12 mouse cellular contexts compared by ENCODE assay signal in genomic region chr17:80121833-80122232, GRCm38 (mm10).
"Had no signal": no experiment of that assay in that cellular context is flagged by ENCODE, and none has a peak within 500 bp of the region (broad histone marks: within the 10 kb centered on the region; RNA-seq: fewer than 3 reads in every experiment).

No protein-coding gene starts in this region.

- H3K36me3 ChIP-seq: midbrain, embryonic 10.5 days; midbrain, embryonic 12.5 days; midbrain, embryonic 15.5 days; neural tube, embryonic 12.5 days had no signal

- DNase-seq: lung, adult 18-20 months; lung, embryonic 14.5 days; lung, postnatal 10 days; lung, postnatal 4 days; right cerebral cortex, postnatal 14 days; thymus, adult 18-20 months; thymus, postnatal 14 days; thymus, postnatal 36 days had no signal

- ATAC-seq: midbrain, embryonic 15.5 days had no signal

- H3K4me3 ChIP-seq: midbrain, embryonic 10.5 days; midbrain, embryonic 12.5 days; midbrain, embryonic 15.5 days; neural tube, embryonic 12.5 days had no signal

- H3K27ac ChIP-seq: midbrain, embryonic 10.5 days; midbrain, embryonic 12.5 days; midbrain, embryonic 15.5 days; neural tube, embryonic 12.5 days had no signal

- H3K27me3 ChIP-seq: midbrain, embryonic 15.5 days; neural tube, embryonic 12.5 days had no signal

- H3K9ac ChIP-seq: lung, embryonic 14.5 days; midbrain, embryonic 12.5 days; midbrain, embryonic 15.5 days; neural tube, embryonic 12.5 days had no signal

- H3K4me1 ChIP-seq: midbrain, embryonic 10.5 days; midbrain, embryonic 12.5 days; midbrain, embryonic 15.5 days; neural tube, embryonic 12.5 days had no signal

- H3K9me3 ChIP-seq: midbrain, embryonic 10.5 days; midbrain, embryonic 12.5 days; midbrain, embryonic 15.5 days; neural tube, embryonic 12.5 days had no signal

- H3K4me2 ChIP-seq: lung, embryonic 14.5 days; midbrain, embryonic 12.5 days; midbrain, embryonic 15.5 days; neural tube, embryonic 12.5 days had no signal
